Mouse (Mus musculus) intestine, postnatal 0 days (tissue): Measurements from ENCODE around the gene Abcc12. TPM values are rescaled to one million over a fixed set of nuclear protein-coding genes. Genes with fewer than 3 reads are reported as not detected.

Experiments
- ATAC-seq: fragments of 200-750 bp; cut with Nextera tagmentation; 2 replicates; pipeline ENCODE4 v1.8.0; 2017; ENCODE audit warnings: mild to moderate bottlenecking, moderate TSS enrichment, moderate library complexity
- H3K27ac ChIP-seq: fragments of 300-500 bp; sonication (generic); 2 replicates; pipeline ENCODE4 v1.5.1; 2014; ENCODE audit warnings: mild to moderate bottlenecking, low read depth, low read length, moderate library complexity
- H3K27me3 ChIP-seq: fragments of 300-500 bp; sonication (generic); replicated peaks from 2 replicates; pipeline ENCODE4 v1.6.1; 2014; ENCODE audit warnings: low read length, mixed read lengths; ENCODE audit not compliant: control insufficient read depth, insufficient read depth
- H3K36me3 ChIP-seq: fragments of 300-500 bp; sonication (generic); 2 replicates; pipeline ENCODE4 v1.6.1; 2014; ENCODE audit warnings: mild to moderate bottlenecking, moderate library complexity; ENCODE audit not compliant: control insufficient read depth, insufficient read depth
- H3K4me1 ChIP-seq: fragments of 300-500 bp; sonication (generic); replicated peaks from 2 replicates; pipeline ENCODE4 v1.6.1; 2014; ENCODE audit warnings: antibody characterized with exemption, low read length, mixed read lengths; ENCODE audit not compliant: control insufficient read depth, insufficient read depth
- H3K4me2 ChIP-seq: fragments of 300-500 bp; sonication (generic); replicated peaks from 2 replicates; pipeline ENCODE4 v1.6.1; 2014; ENCODE audit warnings: low read depth, mild to moderate bottlenecking, moderate library complexity
- H3K4me3 ChIP-seq: fragments of 300-500 bp; sonication (generic); 2 replicates; pipeline ENCODE4 v1.5.1; 2014; ENCODE audit warnings: low read depth, low read length
- H3K9ac ChIP-seq: fragments of 300-500 bp; sonication (generic); 2 replicates; pipeline ENCODE4 v1.6.1; 2014; ENCODE audit warnings: mild to moderate bottlenecking, low read depth, low read length
- H3K9me3 ChIP-seq: fragments of 300-500 bp; sonication (generic); 2 replicates; pipeline ENCODE4 v1.6.1; 2016; ENCODE audit warnings: mixed run types; ENCODE audit not compliant: control insufficient read depth
- CTCF ChIP-seq: sonication (generic); IDR thresholded peaks from 2 replicates; pipeline ENCODE4 v1.5.1; 2016; ENCODE audit warnings: low read depth, mild to moderate bottlenecking, control low read depth, antibody characterized with exemption, moderate library complexity
- WGBS: fragments of 180-500 bp; shearing (Covaris S2); extraction: QIAGEN DNeasy Blood & Tissue Kit; methylation state at CpG from one replicate; pipeline ENCODE4 v1.1.7; 2014; 5-methylcytosine and 5-hydroxymethylcytosine counted together
- polyA plus RNA-seq: library from polyadenylated mRNA; unstranded; fragments of >200 nt; fragmentation: Nextera tagmentation; extraction: Ambion mirVana; gene quantifications from 2 replicates; pipeline ENCODE4 v1.2.1, GENCODE M21; 2015

Gene Abcc12
- polyA plus RNA-seq, 1 experiment from 2014 or later = not detected

GRCm38 (mm10) chr8:86597681-86598080 lies 17.2 kb upstream of the Abcc12 start:
- no peak for TF ChIP-seq CTCF

GRCm38 (mm10) chr8:86595671-86596070 lies 15.2 kb upstream of the Abcc12 start:
- Histone ChIP-seq H3K4me1 (0 out of 2 replicates have a peak, but pooled peaks cover 3% of the 10 kb centered on the region), H3K9me3 (no peaks in the 10 kb centered on the region), H3K27me3 (no peaks in the 10 kb centered on the region), H3K4me3 (no peak overlapping the region), H3K27ac (no peak overlapping the region), H3K36me3 (no peaks in the 10 kb centered on the region), H3K4me2 (no peak overlapping the region), H3K9ac (no peak overlapping the region)
- ATAC-seq = no peak
- 83% methylated on average over 5 of the region's 5 CpGs for whole genome bisulfite sequencing
- no peak for TF ChIP-seq CTCF

More at GRCm38 (mm10) chr8:86597681-86598080, 17.2 kb upstream of the Abcc12 start:
- Histone ChIP-seq H3K36me3 (no peaks in the 10 kb centered on the region), H3K4me3 (no peak overlapping the region), H3K9me3 (no peaks in the 10 kb centered on the region), H3K4me1 (0 out of 2 replicates have a peak, but pooled peaks cover 3% of the 10 kb centered on the region), H3K27me3 (no peaks in the 10 kb centered on the region), H3K4me2 (no peak overlapping the region), H3K27ac (no peak overlapping the region), H3K9ac (no peak overlapping the region)
- 85% methylated on average over 7 of the region's 7 CpGs for WGBS
- no peak for ATAC-seq

GRCm38 (mm10) chr8:86594159-86594796 lies 13.8 kb upstream of the Abcc12 start:
- H3K9me3 ChIP-seq = no peaks in the 10 kb centered on the region
- peak overlapping the region; percentile 57 for H3K27ac ChIP-seq
- WGBS = 25% methylated on average over 3 of the region's 3 CpGs
- no peak overlapping the region for H3K9ac ChIP-seq
- H3K4me1 ChIP-seq = 0 out of 2 replicates have a peak, but pooled peaks cover 3% of the 10 kb centered on the region
- no peak overlapping the region for H3K4me2 ChIP-seq
- H3K27me3 ChIP-seq = no peaks in the 10 kb centered on the region
- TF ChIP-seq CTCF = no peak
- no peaks in the 10 kb centered on the region for H3K36me3 ChIP-seq
- no peak overlapping the region for H3K4me3 ChIP-seq
- ATAC-seq = peak; percentile 91

GRCm38 (mm10) chr8:86593099-86593498 lies 12.6 kb upstream of the Abcc12 start:
- Histone ChIP-seq H3K9ac (no peak overlapping the region), H3K36me3 (no peaks in the 10 kb centered on the region), H3K27me3 (no peaks in the 10 kb centered on the region), H3K4me2 (peak overlapping the region; percentile 43), H3K4me1 (0 out of 2 replicates have a peak, but pooled peaks cover 3% of the 10 kb centered on the region), H3K4me3 (no peak overlapping the region), H3K27ac (no peak overlapping the region), H3K9me3 (no peaks in the 10 kb centered on the region)
- 19% methylated on average over 10 of the region's 10 CpGs for WGBS
- TF ChIP-seq CTCF = no peak
- ATAC-seq = no peak

- no peak overlapping the region for H3K4me3 ChIP-seq
- no peaks in the 10 kb centered on the region for H3K36me3 ChIP-seq
- no peak overlapping the region for H3K9ac ChIP-seq
- no peaks in the 10 kb centered on the region for H3K4me1 ChIP-seq
- ATAC-seq = no peak
- H3K9me3 ChIP-seq = no peaks in the 10 kb centered on the region
- H3K27me3 ChIP-seq = no peaks in the 10 kb centered on the region
- H3K4me2 ChIP-seq = no peak overlapping the region
- TF ChIP-seq CTCF = no peak
- H3K27ac ChIP-seq = no peak overlapping the region
- 91% methylated on average over 5 of the region's 5 CpGs for WGBS
These were observed 7.9 kb upstream of the Abcc12 start for GRCm38 (mm10) chr8:86588338-86588737.

DNA sequence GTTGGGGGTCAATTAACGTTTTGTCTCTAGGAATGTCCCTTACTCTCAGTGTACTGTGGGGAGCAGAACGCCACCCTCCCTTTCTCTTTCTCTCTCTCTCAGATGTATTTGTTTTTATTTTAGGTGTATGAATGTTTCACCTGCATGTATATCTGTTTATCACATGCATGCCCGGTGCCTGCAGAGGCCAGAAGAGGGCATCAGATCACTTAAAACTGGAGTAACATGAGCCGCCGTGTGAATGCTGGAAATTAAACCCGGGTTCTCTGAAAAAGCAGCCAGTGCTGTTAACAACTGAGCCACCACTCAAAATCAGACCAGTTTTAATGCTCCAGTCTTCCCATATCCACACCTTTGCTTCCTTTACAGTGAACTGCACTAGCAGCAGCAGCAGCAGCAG lies 6.2 kb upstream of the Abcc12 start:
- no peaks in the 10 kb centered on the region for H3K4me1 ChIP-seq
- no peaks in the 10 kb centered on the region for H3K36me3 ChIP-seq
- H3K9me3 ChIP-seq = no peaks in the 10 kb centered on the region
- no peak overlapping the region for H3K9ac ChIP-seq
- no peak overlapping the region for H3K4me2 ChIP-seq
- no peak for ATAC-seq
- TF ChIP-seq CTCF = peak; percentile 49
- no peak overlapping the region for H3K4me3 ChIP-seq
- no peaks in the 10 kb centered on the region for H3K27me3 ChIP-seq
- WGBS = 48% methylated on average over 6 of the region's 6 CpGs
- no peak overlapping the region for H3K27ac ChIP-seq

- Histone ChIP-seq H3K9ac (no peak overlapping the region), H3K4me3 (no peak overlapping the region), H3K4me1 (no peaks in the 10 kb centered on the region), H3K27me3 (no peaks in the 10 kb centered on the region), H3K9me3 (no peaks in the 10 kb centered on the region), H3K36me3 (no peaks in the 10 kb centered on the region), H3K27ac (no peak overlapping the region), H3K4me2 (no peak overlapping the region)
- TF ChIP-seq CTCF = no peak
- ATAC-seq = no peak
- 51% methylated on average over 5 of the region's 5 CpGs for WGBS
These were observed 5.6 kb upstream of the Abcc12 start for GRCm38 (mm10) chr8:86586058-86586457.
